Mouse (Mus musculus) intestine, embryonic 14.5 days (tissue): ENCODE data around the gene Tsga13. TPM values are rescaled to one million over a fixed set of nuclear protein-coding genes. Genes with fewer than 3 reads are reported as not detected.

ENCODE experiments used
- polyA plus RNA-seq: library from polyadenylated mRNA; unstranded; fragments of >200 nt; fragmentation: Nextera tagmentation; extraction: Ambion mirVana; gene quantifications from 2 replicates; pipeline ENCODE4 v1.2.1, GENCODE M21; 2014

The Tsga13 gene
- polyA plus RNA-seq, 1 experiment from 2014 or later: 0.24 TPM

Other genes with a start within 250 kb of the Tsga13 start
- gene Cep41, start 221.8 kb downstream of the Tsga13 start, polyA plus RNA-seq: 10.0 and 10.3 TPM in 2 replicates
- gene Mest, start 192.0 kb downstream of the Tsga13 start, polyA plus RNA-seq: 962 and 973 TPM in 2 replicates
- gene Copg2, start 18.8 kb downstream of the Tsga13 start, polyA plus RNA-seq: 22.9 and 23.5 TPM in 2 replicates
- 3.2 and 4.1 TPM in 2 replicates for gene Klf14, start 43.5 kb upstream of the Tsga13 start, polyA plus RNA-seq